In genomic region chr14:50976674-50977073, GRCm38 (mm10) we compare ENCODE assay signal across 8 mouse cellular contexts. TPM values are rescaled to one million over a fixed set of nuclear protein-coding genes. Genes with fewer than 3 reads are reported as not detected.
DNase-seq lines count a peak whose midpoint lies in the region; ATAC-seq and TF ChIP-seq lines count a peak whose summit lies in the region.
"Had no signal": no experiment of that assay in that cellular context is flagged by ENCODE, and none has a peak within 500 bp of the region (broad histone marks: within the 10 kb centered on the region; RNA-seq: fewer than 3 reads in every experiment).

No protein-coding gene starts in this region.

- no peaks in the 10 kb centered on the region for H3K27me3 ChIP-seq in forebrain, embryonic 14.5 days (replicated peaks; ENCODE audit: control insufficient read depth, insufficient read depth, low read length)
- no peaks in the 10 kb centered on the region for H3K27me3 ChIP-seq in stomach, embryonic 16.5 days (ENCODE audit: control insufficient read depth, insufficient read depth, low read length)

- no peak for ATAC-seq in forebrain, embryonic 14.5 days
- no peak for ATAC-seq in stomach, embryonic 16.5 days (ENCODE audit: insufficient read depth, low FRiP score)

- 0 out of 2 replicates have a peak overlapping the region, but pooled peaks have one; percentile 5 for H3K4me2 ChIP-seq in forebrain, embryonic 14.5 days (ENCODE audit: low read length)
- no peak overlapping the region for H3K4me2 ChIP-seq in stomach, embryonic 16.5 days (ENCODE audit: low read depth, low read length)

- peaks cover 6% of the 10 kb centered on the region; the same call in 1 of the 2 replicates for H3K4me1 ChIP-seq in lung, adult 2 months (ENCODE audit: control insufficient read depth, insufficient read depth, low read length)
- no peaks in the 10 kb centered on the region for H3K4me1 ChIP-seq in forebrain, embryonic 14.5 days (ENCODE audit: control insufficient read depth, insufficient read depth, low read length)
- no peaks in the 10 kb centered on the region for H3K4me1 ChIP-seq in stomach, embryonic 16.5 days (ENCODE audit: control insufficient read depth, insufficient read depth, low read length)

- no peak for TF ChIP-seq CTCF in lung, adult 2 months (IDR thresholded peaks at IDR 0.05; ENCODE audit: insufficient read depth, low read length)

- WGBS in lung, adult 2 months, result 16% methylated on average over 9 of the region's 9 CpGs
- WGBS in forebrain, embryonic 14.5 days, result 8% methylated on average over 9 of the region's 9 CpGs
- 31% methylated on average over 9 of the region's 9 CpGs for WGBS in stomach, embryonic 16.5 days

- H3K4me3 ChIP-seq in lung, adult 2 months (replicated peaks; ENCODE audit: extremely low read depth, low read depth, low read length), result no peak overlapping the region
- H3K4me3 ChIP-seq in forebrain, embryonic 14.5 days (ENCODE audit: low read depth, low read length), result no peak overlapping the region
- H3K4me3 ChIP-seq in stomach, embryonic 16.5 days (replicated peaks; ENCODE audit: low read length), result no peak overlapping the region

- H3K36me3 ChIP-seq in forebrain, embryonic 14.5 days (ENCODE audit: control insufficient read depth, insufficient read depth, low read length), result no peaks in the 10 kb centered on the region
- no peaks in the 10 kb centered on the region for H3K36me3 ChIP-seq in stomach, embryonic 16.5 days (ENCODE audit: control insufficient read depth, insufficient read depth, low read length)

- H3K9me3 ChIP-seq in forebrain, embryonic 14.5 days (replicated peaks; ENCODE audit: control insufficient read depth, low read length), result no peaks in the 10 kb centered on the region
- H3K9me3 ChIP-seq in stomach, embryonic 16.5 days (replicated peaks; ENCODE audit: control insufficient read depth, low read length), result no peaks in the 10 kb centered on the region

- H3K9ac ChIP-seq in forebrain, embryonic 14.5 days (ENCODE audit: low read length), result no peak overlapping the region
- 0 out of 2 replicates have a peak overlapping the region, but pooled peaks have one; percentile 41 for H3K9ac ChIP-seq in stomach, embryonic 16.5 days (ENCODE audit: low read length)

- no peak for TF ChIP-seq POLR2A in lung, adult 2 months (IDR thresholded peaks at IDR 0.05; ENCODE audit: borderline replicate concordance, extremely low read depth, low read depth, low read length)

- no peak overlapping the region for H3K27ac ChIP-seq in forebrain, embryonic 14.5 days (ENCODE audit: low read depth, low read length)
- H3K27ac ChIP-seq in stomach, embryonic 16.5 days (ENCODE audit: low read length), result no peak overlapping the region

- DNase-seq in lung, postnatal 10 days, result peak; percentile 56
- no peak for DNase-seq in lung, adult 2 months
- DNase-seq in forebrain, embryonic 14.5 days (ENCODE audit: low spot score), result peak; percentile 20
- peak; percentile 50 for DNase-seq in kidney, adult 9 months
- DNase-seq in left cerebral cortex, postnatal 4 days, result no peak
- no peak for DNase-seq in urinary bladder, postnatal 4 days (ENCODE audit: low spot score in 2 of 2)

- intact Hi-C loops in left cerebral cortex, postnatal 4 days (cut with DNase I), result no loop called here

RNA-seq across cellular contexts. Expression of gene Pnp2, which starts 20.9 kb away (rescaled TPM):
- 0.97 and 1.1 TPM in 2 replicates for polyA plus RNA-seq in lung, adult 2 months (2012; rRNA removed)
- 0.46 and 0.69 TPM in 2 replicates for polyA plus RNA-seq in forebrain, embryonic 14.5 days (2014; fragmentation: Nextera tagmentation; extraction: Ambion mirVana)
- 0.69 and 1.6 TPM in 2 replicates for polyA plus RNA-seq in stomach, embryonic 16.5 days (2015; fragmentation: Nextera tagmentation; extraction: Ambion mirVana)
- 1 to 10 TPM in 1 of 2 experiments, under 1 TPM in 1; 0.78 to 1.0 TPM for total RNA-seq in left cerebral cortex, postnatal 4 days (2021)

RNA-seq across cellular contexts. Expression of gene Rnase10, which starts 30.9 kb away (rescaled TPM):
- 0.14 TPM in 1 of 2 replicates, not detected in the other for polyA plus RNA-seq in lung, adult 2 months (2012; rRNA removed)
- polyA plus RNA-seq in forebrain, embryonic 14.5 days (2014; fragmentation: Nextera tagmentation; extraction: Ambion mirVana), result not detected in 2 replicates
- 0.23 and 0.54 TPM in 2 replicates for polyA plus RNA-seq in stomach, embryonic 16.5 days (2015; fragmentation: Nextera tagmentation; extraction: Ambion mirVana)
- total RNA-seq in left cerebral cortex, postnatal 4 days (2021), result under 1 TPM in 1 of 2 experiments, not detected in 1; 0.24 TPM
- polyA plus RNA-seq: limb, embryonic 11.5 days had no signal

RNA-seq across cellular contexts. Expression of gene Gm49342, which starts 32.4 kb away (rescaled TPM):
- polyA plus RNA-seq in lung, adult 2 months (2012; rRNA removed), result 20.3 and 46.2 TPM in 2 replicates
- 2.5 TPM in 1 of 2 replicates, not detected in the other for polyA plus RNA-seq in forebrain, embryonic 14.5 days (2014; fragmentation: Nextera tagmentation; extraction: Ambion mirVana)
- polyA plus RNA-seq in stomach, embryonic 16.5 days (2015; fragmentation: Nextera tagmentation; extraction: Ambion mirVana), result not detected in 2 replicates
- 10 to 100 TPM in 1 of 2 experiments, 1 to 10 TPM in 1; 8.0 to 10.6 TPM for total RNA-seq in left cerebral cortex, postnatal 4 days (2021)
- polyA plus RNA-seq: limb, embryonic 11.5 days had no signal

RNA-seq across cellular contexts. Expression of gene Pnp, which starts 45.8 kb away (rescaled TPM):
- polyA plus RNA-seq in lung, adult 2 months (2012; rRNA removed), result 35.3 and 37.0 TPM in 2 replicates
- polyA plus RNA-seq in forebrain, embryonic 14.5 days (2014; fragmentation: Nextera tagmentation; extraction: Ambion mirVana), result 20.5 and 28.2 TPM in 2 replicates
- polyA plus RNA-seq in stomach, embryonic 16.5 days (2015; fragmentation: Nextera tagmentation; extraction: Ambion mirVana), result 74.9 and 75.2 TPM in 2 replicates
- total RNA-seq in left cerebral cortex, postnatal 4 days (2021), result 10 to 100 TPM in 1 of 2 experiments, 1 to 10 TPM in 1; 9.3 to 11.6 TPM

RNA-seq across cellular contexts. Expression of gene Pip4p1, which starts 46.0 kb away (rescaled TPM):
- 99.1 and 111 TPM in 2 replicates for polyA plus RNA-seq in lung, adult 2 months (2012; rRNA removed)
- polyA plus RNA-seq in forebrain, embryonic 14.5 days (2014; fragmentation: Nextera tagmentation; extraction: Ambion mirVana), result 81.4 and 86.0 TPM in 2 replicates
- polyA plus RNA-seq in stomach, embryonic 16.5 days (2015; fragmentation: Nextera tagmentation; extraction: Ambion mirVana), result 45.2 and 47.6 TPM in 2 replicates
- total RNA-seq in left cerebral cortex, postnatal 4 days (2021), result 10 to 100 TPM; 72.8 to 76.0 TPM

Comparison
In these comparisons a context has a peak if more than half of its experiments do, and no peak if none do; other contexts are left out.
1. DNase-seq: peak in lung, postnatal 10 days (single experiment), forebrain, embryonic 14.5 days (single experiment) and kidney, adult 9 months (single experiment); none in lung, adult 2 months (single experiment), left cerebral cortex, postnatal 4 days (single experiment) and urinary bladder, postnatal 4 days (0 of 2).